Mouse (Mus musculus) liver, embryonic 14.5 days (tissue): ENCODE data around the gene Pccb.

Experiments used
- CTCF ChIP-seq: IDR thresholded peaks from 2 replicates; pipeline ENCODE4 v1.5.1; 2016; ENCODE audit warnings: antibody characterized with exemption, low read depth, control low read depth
- EP300 ChIP-seq: IDR thresholded peaks from 2 replicates; pipeline ENCODE4 v1.6.1; 2016; ENCODE audit warnings: antibody characterized with exemption, low read depth

- TF ChIP-seq CTCF (no peak), EP300 (no peak)
Observed at GRCm38 (mm10) chr9:101045710-101046338, 11.1 kb upstream of the Pccb start.
